Mouse (Mus musculus) intestine, embryonic 16.5 days (tissue): ENCODE measurements around the gene Cdc25b. TPM values are rescaled to one million over a fixed set of nuclear protein-coding genes. Genes with fewer than 3 reads are reported as not detected.

Experiments
- ATAC-seq: fragments of 200-750 bp; cut with Nextera tagmentation; 2 replicates; pipeline ENCODE4 v1.8.0; 2017; ENCODE audit warnings: moderate TSS enrichment, moderate library complexity
- H3K27ac ChIP-seq: fragments of 300-500 bp; sonication (generic); 2 replicates; pipeline ENCODE4 v1.5.1; 2014; ENCODE audit warnings: mild to moderate bottlenecking, low read length
- H3K27me3 ChIP-seq: fragments of 300-500 bp; sonication (generic); replicated peaks from 2 replicates; pipeline ENCODE4 v1.6.1; 2014; ENCODE audit warnings: low read length, control low read depth, mixed read lengths; ENCODE audit not compliant: control insufficient read depth, insufficient read depth
- H3K36me3 ChIP-seq: fragments of 300-500 bp; sonication (generic); 2 replicates; pipeline ENCODE4 v1.6.1; 2014; ENCODE audit warnings: low read length, control low read depth; ENCODE audit not compliant: control insufficient read depth, insufficient read depth
- H3K4me1 ChIP-seq: fragments of 300-500 bp; sonication (generic); 2 replicates; pipeline ENCODE4 v1.6.1; 2014; ENCODE audit warnings: low read length, control low read depth, mixed read lengths; ENCODE audit not compliant: control insufficient read depth, insufficient read depth
- H3K4me2 ChIP-seq: fragments of 300-500 bp; sonication (generic); 2 replicates; pipeline ENCODE4 v1.6.1; 2014; ENCODE audit warnings: low read depth, low read length, control low read depth
- H3K4me3 ChIP-seq: fragments of 300-500 bp; sonication (generic); 2 replicates; pipeline ENCODE4 v1.5.1; 2014; ENCODE audit warnings: mild to moderate bottlenecking, low read length
- H3K9ac ChIP-seq: fragments of 300-500 bp; sonication (generic); 2 replicates; pipeline ENCODE4 v1.6.1; 2014; ENCODE audit warnings: low read depth, low read length
- H3K9me3 ChIP-seq: fragments of 300-500 bp; sonication (generic); 2 replicates; pipeline ENCODE4 v1.6.1; 2016; ENCODE audit warnings: low read length, control low read depth; ENCODE audit not compliant: control insufficient read depth
- WGBS: fragments of 180-500 bp; shearing (Covaris S2); extraction: QIAGEN DNeasy Blood & Tissue Kit; methylation state at CpG from one replicate; pipeline ENCODE4 v1.1.7; 2014; 5-methylcytosine and 5-hydroxymethylcytosine counted together
- polyA plus RNA-seq: library from polyadenylated mRNA; unstranded; fragments of >200 nt; fragmentation: Nextera tagmentation; extraction: Ambion mirVana; gene quantifications from 2 replicates; pipeline ENCODE4 v1.2.1, GENCODE M21; 2015

Cdc25b gene
- polyA plus RNA-seq, 1 experiment from 2014 or later: 46.4 TPM

GRCm38 (mm10) chr2:131179246-131179886 lies 7.4 kb upstream of the Cdc25b start:
- peak overlapping the region; percentile 97 for H3K27ac ChIP-seq
- WGBS: under 1% methylated on average over 67 of the region's 67 CpGs
- peak; percentile 54 for ATAC-seq

GRCm38 (mm10) chr2:131179990-131180587 lies 6.7 kb upstream of the Cdc25b start, which contains the start of gene Cenpb:
Gene Cenpb, minus strand, starts transcription at chr2:131180067.
- peak within 1 kb of the TSS; percentile 95 for H3K4me2 ChIP-seq
- no peaks in the 10 kb centered on the region for H3K27me3 ChIP-seq
- WGBS: 2% methylated on average over 52 of the region's 57 CpGs
- no peaks in the 10 kb centered on the region for H3K9me3 ChIP-seq
- peak within 1 kb of the TSS; percentile 97 for H3K27ac ChIP-seq
- H3K4me1 ChIP-seq: peaks cover 30% of the 10 kb centered on the region
- H3K36me3 ChIP-seq: no peaks in the 10 kb centered on the region; the same call in 1 of the 2 replicates
- peak within 1 kb of the TSS; percentile 96 for H3K9ac ChIP-seq
- H3K4me3 ChIP-seq: peak within 1 kb of the TSS; percentile 84
- peak; percentile 80 for ATAC-seq

More at GRCm38 (mm10) chr2:131179246-131179886, 7.4 kb upstream of the Cdc25b start:
- peak overlapping the region; percentile 95 for H3K4me2 ChIP-seq
- peaks cover 34% of the 10 kb centered on the region for H3K4me1 ChIP-seq
- H3K9ac ChIP-seq: peak overlapping the region; percentile 96
- no peaks in the 10 kb centered on the region for H3K9me3 ChIP-seq
- H3K36me3 ChIP-seq: no peaks in the 10 kb centered on the region; the same call in 1 of the 2 replicates
- peak overlapping the region; percentile 84 for H3K4me3 ChIP-seq
- H3K27me3 ChIP-seq: no peaks in the 10 kb centered on the region

GRCm38 (mm10) chr2:131186343-131186742 lies 406 bp upstream of the Cdc25b start:
- WGBS: 2% methylated on average over 14 of the region's 14 CpGs
- peak overlapping the region; percentile 66 for H3K27ac ChIP-seq
- peak overlapping the region; percentile 82 for H3K4me2 ChIP-seq
- H3K9me3 ChIP-seq: no peaks in the 10 kb centered on the region
- ATAC-seq: no peak; the same call in 1 of the 2 replicates
- H3K4me3 ChIP-seq: peak overlapping the region; percentile 69
- H3K36me3 ChIP-seq: 0 out of 2 replicates have a peak, but pooled peaks cover 2% of the 10 kb centered on the region
- H3K9ac ChIP-seq: peak overlapping the region; percentile 81
- no peaks in the 10 kb centered on the region for H3K27me3 ChIP-seq
- H3K4me1 ChIP-seq: peaks cover 25% of the 10 kb centered on the region

GRCm38 (mm10) chr2:131187602-131187922 lies 813 bp downstream of the Cdc25b start:
- no peaks in the 10 kb centered on the region for H3K27me3 ChIP-seq
- H3K4me3 ChIP-seq: peak overlapping the region; percentile 69
- H3K4me2 ChIP-seq: peak overlapping the region; percentile 82
- WGBS: 25% methylated on average over 3 of the region's 3 CpGs
- no peak for ATAC-seq
- H3K36me3 ChIP-seq: peaks cover 6% of the 10 kb centered on the region; the same call in 1 of the 2 replicates
- no peaks in the 10 kb centered on the region for H3K9me3 ChIP-seq
- H3K27ac ChIP-seq: no peak overlapping the region
- H3K9ac ChIP-seq: peak overlapping the region; percentile 81
- peaks cover 25% of the 10 kb centered on the region for H3K4me1 ChIP-seq

GRCm38 (mm10) chr2:131188311-131188710 lies 1.6 kb downstream of the Cdc25b start:
- Histone ChIP-seq H3K9ac (no peak overlapping the region), H3K27me3 (no peaks in the 10 kb centered on the region), H3K4me1 (peaks cover 25% of the 10 kb centered on the region), H3K9me3 (no peaks in the 10 kb centered on the region), H3K36me3 (peaks cover 13% of the 10 kb centered on the region; the same call in 1 of the 2 replicates), H3K4me3 (no peak overlapping the region), H3K27ac (no peak overlapping the region), H3K4me2 (no peak overlapping the region)
- WGBS: 92% methylated on average over 5 of the region's 5 CpGs
- ATAC-seq: no peak

- Histone ChIP-seq H3K27ac (peak overlapping the region; percentile 12), H3K27me3 (no peaks in the 10 kb centered on the region), H3K9me3 (no peaks in the 10 kb centered on the region), H3K36me3 (peaks cover 21% of the 10 kb centered on the region), H3K4me1 (peaks cover 25% of the 10 kb centered on the region), H3K4me2 (0 out of 2 replicates have a peak overlapping the region, but pooled peaks have one; percentile 6), H3K4me3 (no peak overlapping the region), H3K9ac (no peak overlapping the region)
- WGBS: 48% methylated on average over 5 of the region's 5 CpGs
- ATAC-seq: no peak
Observed at GRCm38 (mm10) chr2:131189521-131190309, 3.0 kb downstream of the Cdc25b start.

- Histone ChIP-seq H3K9ac (peak overlapping the region; percentile 41; the same call in 1 of the 2 replicates), H3K4me2 (0 out of 2 replicates have a peak overlapping the region, but pooled peaks have one; percentile 6), H3K9me3 (no peaks in the 10 kb centered on the region), H3K36me3 (peaks cover 21% of the 10 kb centered on the region), H3K4me1 (peaks cover 25% of the 10 kb centered on the region), H3K27me3 (no peaks in the 10 kb centered on the region), H3K27ac (peak overlapping the region; percentile 12), H3K4me3 (no peak overlapping the region)
- ATAC-seq: no peak
- 33% methylated on average over 10 of the region's 10 CpGs for WGBS
Observed at GRCm38 (mm10) chr2:131190344-131191004, 3.7 kb downstream of the Cdc25b start.

GRCm38 (mm10) chr2:131191005-131191390 lies 4.2 kb downstream of the Cdc25b start:
- Histone ChIP-seq H3K4me1 (peaks cover 24% of the 10 kb centered on the region), H3K9ac (no peak overlapping the region), H3K4me2 (no peak overlapping the region), H3K27me3 (no peaks in the 10 kb centered on the region), H3K9me3 (no peaks in the 10 kb centered on the region), H3K27ac (peak overlapping the region; percentile 12), H3K4me3 (no peak overlapping the region), H3K36me3 (peaks cover 21% of the 10 kb centered on the region)
- no peak for ATAC-seq
- 68% methylated on average over 7 of the region's 7 CpGs for WGBS
